Mouse (Mus musculus) ES-Bruce4 (cell line): ENCODE measurements around the gene Pla2g2f.

Source experiments
- CTCF ChIP-seq: IDR thresholded peaks from one replicate; pipeline ENCODE4 v1.8.1; 2011; ENCODE audit warnings: low read depth, low read length
- EP300 ChIP-seq: IDR thresholded peaks from 2 replicates; pipeline ENCODE4 v1.6.1; 2011; ENCODE audit warnings: low read depth, low read length; ENCODE audit not compliant: insufficient read depth

- TF ChIP-seq CTCF (no peak), EP300 (peak; percentile 48; the same call in 1 of the 2 replicates)
Measured at GRCm38 (mm10) chr4:138702528-138702927, 54.9 kb downstream of the Pla2g2f start.
